Mouse (Mus musculus): ENCODE results near the gene Txlna.

- TF ChIP-seq POLR2A (IDR thresholded peaks at IDR 0.05; ENCODE audit: borderline replicate concordance, insufficient read depth, low read length) (no peak), CTCF (IDR thresholded peaks at IDR 0.05; ENCODE audit: borderline replicate concordance, insufficient read depth, low read depth, low read length) (no peak)
Measured at GRCm38 (mm10) chr4:129609139-129609631, 31.7 kb downstream of the Txlna start.
